Mouse (Mus musculus) MEL (cell line): ENCODE measurements around the gene Hoxd4. TPM values are rescaled to one million over a fixed set of nuclear protein-coding genes. Genes with fewer than 3 reads are reported as not detected.

Experiments used
- DNase-seq: peaks from one replicate; pipeline ENCODE4 v3.0.0; 2011; ENCODE audit warnings: low read depth, low spot score
- H3K27ac ChIP-seq: 2 replicates; pipeline ENCODE4 v1.5.1; 2012; ENCODE audit warnings: low read depth, mild to moderate bottlenecking, control low read depth, low read length, moderate library complexity; ENCODE audit not compliant: control insufficient read depth
- H3K27me3 ChIP-seq, 2 experiments: fragments of 150-350 bp in 1 of 2; sonication (generic) in 1 of 2; 2 replicates each; pipeline ENCODE4 v1.6.1; 2012; ENCODE audit warnings: low read length in 2 of 2, mild to moderate bottlenecking in 2 of 2, improper control_type of control experiment in 1 of 2, moderate library complexity in 1 of 2; ENCODE audit not compliant: insufficient read depth in 2 of 2, control insufficient read depth in 1 of 2
- H3K36me3 ChIP-seq, 2 experiments: 2 replicates each; pipeline ENCODE4 v1.6.1; 2012 to 2014; ENCODE audit warnings: low read length in 2 of 2, improper control_type of control experiment in 1 of 2, inconsistent platforms in 1 of 2, mild to moderate bottlenecking in 1 of 2; ENCODE audit not compliant: insufficient read depth in 2 of 2, control insufficient read depth in 1 of 2
- H3K4me1 ChIP-seq, 2 experiments: fragments of 150-350 bp in 1 of 2; sonication (generic) in 1 of 2; 2 replicates each; pipeline ENCODE4 v1.6.1; 2012; ENCODE audit warnings: low read length in 2 of 2, improper control_type of control experiment in 1 of 2, mild to moderate bottlenecking in 1 of 2; ENCODE audit not compliant: insufficient read depth in 2 of 2, control insufficient read depth in 1 of 2
- H3K4me3 ChIP-seq, 2 experiments: fragments of 150-350 bp in 1 of 2; sonication (generic) in 1 of 2; 2 replicates each; pipeline ENCODE4 v1.5.1; 2012; ENCODE audit warnings: low read depth in 2 of 2, low read length in 2 of 2, mild to moderate bottlenecking in 2 of 2, moderate library complexity in 2 of 2, control low read depth in 1 of 2, improper control_type of control experiment in 1 of 2; ENCODE audit not compliant: control insufficient read depth in 1 of 2, insufficient read depth in 1 of 2
- H3K79me2 ChIP-seq: 2 replicates; pipeline ENCODE4 v1.6.1; 2012; ENCODE audit warnings: mild to moderate bottlenecking, low read length, moderate library complexity; ENCODE audit not compliant: control insufficient read depth, poor library complexity, insufficient read depth
- H3K9ac ChIP-seq: 2 replicates; pipeline ENCODE4 v1.6.1; 2012; ENCODE audit warnings: low read depth, mild to moderate bottlenecking, control low read depth, low read length, moderate library complexity; ENCODE audit not compliant: control insufficient read depth, poor library complexity, severe bottlenecking
- H3K9me3 ChIP-seq: fragments of 150-350 bp; sonication (generic); replicated peaks from 2 replicates; pipeline ENCODE4 v1.6.1; 2012; ENCODE audit warnings: mild to moderate bottlenecking, low read length, improper control_type of control experiment, moderate library complexity; ENCODE audit not compliant: insufficient read depth
- CHD2 ChIP-seq: IDR thresholded peaks from 2 replicates; pipeline ENCODE4 v1.6.1; 2011; ENCODE audit warnings: low read length, improper control_type of control experiment
- CTCF ChIP-seq, 3 experiments: IDR thresholded peaks in 2 of 3; conservative IDR thresholded peaks in 1 of 3; 2 replicates each; pipeline ENCODE4 v1.5.1; 2011 to 2012; ENCODE audit warnings: low read length in 3 of 3, low read depth in 2 of 3, mild to moderate bottlenecking in 2 of 3, improper control_type of control experiment in 1 of 3, inconsistent platforms in 1 of 3, mixed read lengths in 1 of 3, moderate library complexity in 1 of 3; ENCODE audit not compliant: control insufficient read depth in 1 of 3, insufficient read depth in 1 of 3, poor library complexity in 1 of 3, severe bottlenecking in 1 of 3
- ELF1 ChIP-seq: IDR thresholded peaks from 2 replicates; pipeline ENCODE4 v1.6.1; 2014; ENCODE audit warnings: low read depth, mild to moderate bottlenecking, inconsistent platforms, low read length, improper control_type of control experiment, moderate library complexity
- EP300 ChIP-seq, 2 experiments: IDR thresholded peaks; 2 replicates each; pipeline ENCODE4 v1.6.1; 2011; ENCODE audit warnings: improper control_type of control experiment in 2 of 2, low read length in 2 of 2, low read depth in 1 of 2, mild to moderate bottlenecking in 1 of 2
- ETS1 ChIP-seq: IDR thresholded peaks from 2 replicates; pipeline ENCODE4 v1.6.1; 2012; ENCODE audit warnings: low read depth, mild to moderate bottlenecking, inconsistent platforms, low read length, improper control_type of control experiment, moderate library complexity
- GABPA ChIP-seq: IDR thresholded peaks from 2 replicates; pipeline ENCODE4 v1.6.1; 2012; ENCODE audit warnings: low read depth, mild to moderate bottlenecking, inconsistent platforms, low read length, improper control_type of control experiment, moderate library complexity
- GATA1 ChIP-seq: IDR thresholded peaks from 2 replicates; pipeline ENCODE4 v1.6.1; 2011; ENCODE audit warnings: low read depth, low read length, improper control_type of control experiment
- KAT2A ChIP-seq: conservative IDR thresholded peaks from 2 replicates; pipeline ENCODE4 v1.6.1; 2012; ENCODE audit warnings: low read depth, low read length, improper control_type of control experiment, inconsistent platforms
- MAFK ChIP-seq: IDR thresholded peaks from 2 replicates; pipeline ENCODE4 v1.6.1; 2011; ENCODE audit warnings: low read depth, mild to moderate bottlenecking, low read length, improper control_type of control experiment, borderline replicate concordance
- MAX ChIP-seq: IDR thresholded peaks from 2 replicates; pipeline ENCODE4 v1.6.1; 2011; ENCODE audit warnings: low read length, improper control_type of control experiment
- MEF2A ChIP-seq: IDR thresholded peaks from 2 replicates; pipeline ENCODE4 v1.6.1; 2014; ENCODE audit warnings: low read depth, mild to moderate bottlenecking, inconsistent platforms, low read length, improper control_type of control experiment; ENCODE audit not compliant: poor library complexity, insufficient replicate concordance, severe bottlenecking; ENCODE audit errors: extremely low read depth
- MYB ChIP-seq: IDR thresholded peaks from 2 replicates; pipeline ENCODE4 v1.6.1; 2011; ENCODE audit warnings: mild to moderate bottlenecking, low read depth, low read length, improper control_type of control experiment
- MYC ChIP-seq: IDR thresholded peaks from 2 replicates; pipeline ENCODE4 v1.6.1; 2011; ENCODE audit warnings: low read depth, mild to moderate bottlenecking, low read length, improper control_type of control experiment, moderate library complexity
- NRF1 ChIP-seq: IDR thresholded peaks from 2 replicates; pipeline ENCODE4 v1.6.1; 2014; ENCODE audit warnings: low read depth, mild to moderate bottlenecking, inconsistent platforms, low read length, improper control_type of control experiment, moderate library complexity; ENCODE audit not compliant: poor library complexity, insufficient read depth, severe bottlenecking
- RAD21 ChIP-seq: IDR thresholded peaks from 2 replicates; pipeline ENCODE4 v1.6.1; 2011; ENCODE audit warnings: mild to moderate bottlenecking, low read depth, low read length, improper control_type of control experiment
- RCOR1 ChIP-seq: IDR thresholded peaks from 2 replicates; pipeline ENCODE4 v1.6.1; 2012; ENCODE audit warnings: low read depth, mild to moderate bottlenecking, inconsistent platforms, low read length, improper control_type of control experiment
- TAL1 ChIP-seq: IDR thresholded peaks from 2 replicates; pipeline ENCODE4 v1.6.1; 2012; ENCODE audit warnings: mild to moderate bottlenecking, inconsistent platforms, low read length, moderate library complexity, mixed read lengths
- TBP ChIP-seq: IDR thresholded peaks from 2 replicates; pipeline ENCODE4 v1.8.0; 2011; ENCODE audit warnings: low read depth, low read length, improper control_type of control experiment
- ZMIZ1 ChIP-seq: IDR thresholded peaks from 2 replicates; pipeline ENCODE4 v1.6.1; 2012; ENCODE audit warnings: low read depth, mild to moderate bottlenecking, inconsistent platforms, low read length, improper control_type of control experiment, moderate library complexity
- polyA plus RNA-seq, 2 experiments: library from polyadenylated mRNA; stranded (reverse) in 1 of 2; unstranded in 1 of 2; fragments of >175 nt in 1 of 2; fragments of >200 nt in 1 of 2; gene quantifications; 2 replicates each; pipeline versions ENCODE4 v1.2.1 to v1.2.4; 2012; ENCODE audit warnings: low replicate concordance in 2 of 2, low read depth in 1 of 2; ENCODE audit not compliant: insufficient read length in 2 of 2, insufficient read depth in 1 of 2, missing spikeins in 1 of 2
- total RNA-seq: library from RNA; depleted of rRNA; stranded (reverse); fragments of 300-350 nt; gene quantifications from 2 replicates; pipeline ENCODE4 v1.2.3, GENCODE M21; 2012

The Hoxd4 gene
- total and polyA plus RNA-seq, 3 experiments: not detected

GRCm38 (mm10) chr2:74695383-74695782, 16.3 kb upstream of the Hoxd4 start:
- Histone ChIP-seq H3K36me3 (no peaks in the 10 kb centered on the region), H3K9ac (no peak overlapping the region), H3K4me3 (no peak overlapping the region), H3K9me3 (no peaks in the 10 kb centered on the region), H3K27ac (no peak overlapping the region), H3K79me2 (no peaks in the 10 kb centered on the region), H3K27me3 (no peaks in the 10 kb centered on the region; a peak in 2 of 4 replicates), H3K4me1 (no peaks in the 10 kb centered on the region)
- TF ChIP-seq MEF2A (no peak), ZMIZ1 (no peak), TAL1 (no peak), NRF1 (no peak), MAFK (no peak), ELF1 (no peak), KAT2A (no peak), RAD21 (no peak), GATA1 (no peak), MYC (no peak), GABPA (no peak), CHD2 (no peak), RCOR1 (no peak), CTCF (IDR thresholded peaks at IDR 0.05 in 2 of 3, conservative IDR thresholded peaks at IDR 0.05 in 1 of 3; ENCODE audit: control insufficient read depth in 1 of 3, insufficient read depth in 1 of 3, low read depth in 2 of 3, low read length in 3 of 3, poor library complexity in 1 of 3, severe bottlenecking in 1 of 3) (no peak), MAX (no peak), ETS1 (no peak), EP300 (IDR thresholded peaks at IDR 0.05; ENCODE audit: low read depth in 1 of 2, low read length in 2 of 2) (no peak), TBP (no peak), MYB (no peak)
- no peak for DNase-seq

GRCm38 (mm10) chr2:74695813-74696430, 15.8 kb upstream of the Hoxd4 start:
- no peak for DNase-seq
- H3K9ac ChIP-seq: no peak overlapping the region
- no peaks in the 10 kb centered on the region for H3K9me3 ChIP-seq
- H3K4me3 ChIP-seq: no peak overlapping the region
- H3K27ac ChIP-seq: no peak overlapping the region
- H3K36me3 ChIP-seq: no peaks in the 10 kb centered on the region
- no peaks in the 10 kb centered on the region; a peak in 2 of 4 replicates for H3K27me3 ChIP-seq
- TF ChIP-seq TBP: no peak
- no peak for TF ChIP-seq ETS1
- no peaks in the 10 kb centered on the region for H3K79me2 ChIP-seq
- no peaks in the 10 kb centered on the region for H3K4me1 ChIP-seq
